Mouse (Mus musculus) midbrain, embryonic 11.5 days (tissue): ENCODE results near the gene Lca5. TPM values are rescaled to one million over a fixed set of nuclear protein-coding genes. Genes with fewer than 3 reads are reported as not detected.
A peak's percentile ranks its signal among the peaks of the same experiment; 100 is the strongest.

Experiments used
- ATAC-seq: fragments of 200-750 bp; cut with Nextera tagmentation; 2 replicates; pipeline ENCODE4 v1.8.0; 2017; ENCODE audit warnings: moderate TSS enrichment, moderate library complexity; ENCODE audit not compliant: low FRiP score
- DNase-seq: peaks from one replicate; pipeline ENCODE4 v3.0.0; 2015; ENCODE audit warnings: low spot score; ENCODE audit errors: missing footprints
- H3K27ac ChIP-seq: fragments of 300-500 bp; sonication (generic); 2 replicates; pipeline ENCODE4 v1.5.1; 2014; ENCODE audit warnings: low read depth, low read length
- H3K27me3 ChIP-seq: fragments of 300-500 bp; sonication (generic); 2 replicates; pipeline ENCODE4 v1.6.1; 2014; ENCODE audit warnings: mild to moderate bottlenecking, low read length, moderate library complexity, mixed read lengths; ENCODE audit not compliant: control insufficient read depth, insufficient read depth
- H3K36me3 ChIP-seq: fragments of 300-500 bp; sonication (generic); 2 replicates; pipeline ENCODE4 v1.6.1; 2014; ENCODE audit warnings: mild to moderate bottlenecking, low read length, moderate library complexity, mixed read lengths; ENCODE audit not compliant: control insufficient read depth, insufficient read depth
- H3K4me1 ChIP-seq: fragments of 300-500 bp; sonication (generic); 2 replicates; pipeline ENCODE4 v1.6.1; 2014; ENCODE audit warnings: low read length; ENCODE audit not compliant: control insufficient read depth, insufficient read depth
- H3K4me2 ChIP-seq: fragments of 300-500 bp; sonication (generic); 2 replicates; pipeline ENCODE4 v1.6.1; 2014; ENCODE audit warnings: mild to moderate bottlenecking, moderate library complexity
- H3K4me3 ChIP-seq: fragments of 300-500 bp; sonication (generic); 2 replicates; pipeline ENCODE4 v1.5.1; 2014; ENCODE audit warnings: low read depth, low read length
- H3K9ac ChIP-seq: fragments of 300-500 bp; sonication (generic); 2 replicates; pipeline ENCODE4 v1.6.1; 2014; ENCODE audit warnings: low read length
- H3K9me3 ChIP-seq: fragments of 300-500 bp; sonication (generic); 2 replicates; pipeline ENCODE4 v1.6.1; 2016; ENCODE audit warnings: low read length; ENCODE audit not compliant: control insufficient read depth
- WGBS: fragments of 180-500 bp; shearing (Covaris S2); extraction: QIAGEN DNeasy Blood & Tissue Kit; methylation state at CpG from one replicate; pipeline ENCODE4 v1.1.7; 2014; 5-methylcytosine and 5-hydroxymethylcytosine counted together
- polyA plus RNA-seq: library from polyadenylated mRNA; unstranded; fragments of >200 nt; fragmentation: Nextera tagmentation; extraction: Ambion mirVana; gene quantifications from 2 replicates; pipeline ENCODE4 v1.2.1, GENCODE M21; 2014

The Lca5 gene
- polyA plus RNA-seq, 1 experiment from 2014 or later = 23.6 TPM

- H3K9ac ChIP-seq = peak overlapping the region; percentile 75
Measured at GRCm38 (mm10) chr9:83447771-83448170, 6.8 kb upstream of the Lca5 start.

GRCm38 (mm10) chr9:83447176-83447575 lies 6.2 kb upstream of the Lca5 start:
- 74% methylated on average over 9 of the region's 9 CpGs for WGBS
- Histone ChIP-seq H3K4me3 (peak overlapping the region; percentile 35; the same call in 1 of the 2 replicates), H3K36me3 (no peaks in the 10 kb centered on the region), H3K27me3 (no peaks in the 10 kb centered on the region), H3K4me1 (peaks cover 5% of the 10 kb centered on the region; the same call in 1 of the 2 replicates), H3K4me2 (peak overlapping the region; percentile 56), H3K9me3 (no peaks in the 10 kb centered on the region), H3K9ac (peak overlapping the region; percentile 75), H3K27ac (no peak overlapping the region)
- ATAC-seq (peak; percentile 20; the same call in 1 of the 2 replicates), DNase-seq (peak; percentile 89)

More at GRCm38 (mm10) chr9:83447771-83448170, 6.8 kb upstream of the Lca5 start:
- peak overlapping the region; percentile 10; the same call in 1 of the 2 replicates for H3K27ac ChIP-seq
- no peaks in the 10 kb centered on the region for H3K9me3 ChIP-seq
- ATAC-seq = peak; percentile 92
- peak; percentile 94 for DNase-seq
- H3K36me3 ChIP-seq = no peaks in the 10 kb centered on the region
- H3K4me2 ChIP-seq = peak overlapping the region; percentile 56
- no peaks in the 10 kb centered on the region for H3K27me3 ChIP-seq
- peaks cover 5% of the 10 kb centered on the region; the same call in 1 of the 2 replicates for H3K4me1 ChIP-seq
- whole genome bisulfite sequencing = 3% methylated on average over 22 of the region's 22 CpGs
- peak overlapping the region; percentile 35 for H3K4me3 ChIP-seq

DNA sequence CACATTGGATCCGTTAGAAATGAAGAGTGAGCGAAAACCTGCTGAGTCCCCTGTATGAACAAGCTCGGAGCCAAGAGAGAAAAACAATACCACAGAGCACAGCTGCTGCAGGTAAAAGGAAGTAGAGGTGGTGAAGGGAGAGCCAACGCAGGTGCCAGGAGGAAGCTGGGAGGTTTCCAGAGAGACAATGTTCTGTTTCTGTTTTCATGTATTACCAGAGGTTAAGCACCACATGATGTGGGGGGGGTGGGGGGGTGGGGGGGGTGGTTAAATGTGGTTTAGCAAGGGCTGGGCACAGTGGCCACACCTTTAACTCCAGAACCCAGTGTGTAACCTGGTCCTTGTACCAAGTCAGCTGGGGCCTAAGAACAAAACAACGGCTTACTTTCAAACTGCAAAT lies 3.3 kb downstream of the Lca5 start:
- ATAC-seq (no peak), DNase-seq (no peak)
- Histone ChIP-seq H3K9me3 (no peaks in the 10 kb centered on the region), H3K4me3 (no peak overlapping the region), H3K27ac (no peak overlapping the region), H3K27me3 (no peaks in the 10 kb centered on the region), H3K4me1 (peaks cover 5% of the 10 kb centered on the region), H3K4me2 (no peak overlapping the region), H3K36me3 (no peaks in the 10 kb centered on the region), H3K9ac (no peak overlapping the region)
- WGBS = 93% methylated on average over 5 of the region's 5 CpGs

- Histone ChIP-seq H3K36me3 (no peaks in the 10 kb centered on the region), H3K9me3 (no peaks in the 10 kb centered on the region), H3K4me3 (no peak overlapping the region), H3K9ac (no peak overlapping the region), H3K27me3 (no peaks in the 10 kb centered on the region), H3K4me1 (no peaks in the 10 kb centered on the region), H3K4me2 (no peak overlapping the region), H3K27ac (no peak overlapping the region)
- ATAC-seq = no peak
- 54% methylated on average over 4 of the region's 4 CpGs for WGBS
- peak; percentile 84 for DNase-seq
Measured at GRCm38 (mm10) chr9:83434489-83434888, 6.4 kb downstream of the Lca5 start.

- no peaks in the 10 kb centered on the region for H3K9me3 ChIP-seq
- DNase-seq (peak; percentile 84), ATAC-seq (no peak)
- H3K4me1 ChIP-seq = no peaks in the 10 kb centered on the region
- no peaks in the 10 kb centered on the region for H3K27me3 ChIP-seq
- H3K9ac ChIP-seq = no peak overlapping the region
- WGBS = 60% methylated on average over 7 of the region's 7 CpGs
- H3K4me2 ChIP-seq = no peak overlapping the region
- no peaks in the 10 kb centered on the region for H3K36me3 ChIP-seq
- no peak overlapping the region for H3K4me3 ChIP-seq
- no peak overlapping the region for H3K27ac ChIP-seq
Measured at GRCm38 (mm10) chr9:83433661-83434060, 7.3 kb downstream of the Lca5 start.

- H3K27ac ChIP-seq = no peak overlapping the region
- ATAC-seq = no peak
- H3K4me2 ChIP-seq = no peak overlapping the region
- H3K27me3 ChIP-seq = no peaks in the 10 kb centered on the region
- peaks cover 2% of the 10 kb centered on the region; the same call in 1 of the 2 replicates for H3K36me3 ChIP-seq
- H3K9ac ChIP-seq = no peak overlapping the region
- H3K9me3 ChIP-seq = no peaks in the 10 kb centered on the region
- 85% methylated on average over 4 of the region's 4 CpGs for WGBS
- no peak overlapping the region for H3K4me3 ChIP-seq
- no peaks in the 10 kb centered on the region for H3K4me1 ChIP-seq
- DNase-seq = no peak
Measured at GRCm38 (mm10) chr9:83427926-83428325, 13.0 kb downstream of the Lca5 start.

- DNase-seq (no peak), ATAC-seq (no peak)
- H3K36me3 ChIP-seq = peaks cover 6% of the 10 kb centered on the region; the same call in 1 of the 2 replicates
- no peaks in the 10 kb centered on the region for H3K27me3 ChIP-seq
- H3K4me1 ChIP-seq = no peaks in the 10 kb centered on the region
- H3K27ac ChIP-seq = no peak overlapping the region
- WGBS = 90% methylated on average over 5 of the region's 5 CpGs
- H3K9me3 ChIP-seq = no peaks in the 10 kb centered on the region; the same call in 1 of the 2 replicates
- no peak overlapping the region for H3K9ac ChIP-seq
- H3K4me2 ChIP-seq = no peak overlapping the region
- H3K4me3 ChIP-seq = no peak overlapping the region
Measured at GRCm38 (mm10) chr9:83418965-83419364, 22.0 kb downstream of the Lca5 start.

- no peak overlapping the region for H3K4me2 ChIP-seq
- H3K27me3 ChIP-seq = no peaks in the 10 kb centered on the region
- WGBS = 74% methylated on average over 10 of the region's 10 CpGs
- DNase-seq (no peak), ATAC-seq (no peak)
- peaks cover 3% of the 10 kb centered on the region; the same call in 1 of the 2 replicates for H3K36me3 ChIP-seq
- H3K27ac ChIP-seq = no peak overlapping the region
- H3K9ac ChIP-seq = no peak overlapping the region
- H3K4me1 ChIP-seq = no peaks in the 10 kb centered on the region
- no peaks in the 10 kb centered on the region; the same call in 1 of the 2 replicates for H3K9me3 ChIP-seq
- H3K4me3 ChIP-seq = no peak overlapping the region
Measured at GRCm38 (mm10) chr9:83413046-83413445, 27.9 kb downstream of the Lca5 start.

GRCm38 (mm10) chr9:83405150-83405549 lies 35.8 kb downstream of the Lca5 start:
- Histone ChIP-seq H3K9ac (no peak overlapping the region), H3K9me3 (no peaks in the 10 kb centered on the region), H3K4me1 (no peaks in the 10 kb centered on the region), H3K36me3 (no peaks in the 10 kb centered on the region), H3K4me3 (no peak overlapping the region), H3K27me3 (no peaks in the 10 kb centered on the region), H3K4me2 (no peak overlapping the region), H3K27ac (no peak overlapping the region)
- 86% methylated on average over 7 of the region's 7 CpGs for WGBS
- DNase-seq = no peak
- no peak for ATAC-seq
